Mouse (Mus musculus): Measurements from ENCODE around the gene Arl4c. TPM values are rescaled to one million over a fixed set of nuclear protein-coding genes. Genes with fewer than 3 reads are reported as not detected.

Gene Arl4c
- polyA plus RNA-seq (2014; fragmentation: Nextera tagmentation; extraction: Ambion mirVana) = 6.4 and 6.7 TPM in 2 replicates

- peak within 1 kb of the TSS; percentile 84 for H3K4me2 ChIP-seq (ENCODE audit: low read depth, low read length)
- H3K9me3 ChIP-seq (replicated peaks; ENCODE audit: control insufficient read depth, low read length) = no peaks in the 10 kb centered on the region
- peak; percentile 80 for ATAC-seq (replicated peaks; ENCODE audit: insufficient number of reproducible peaks, low FRiP score, low TSS enrichment, low read depth)
- peak; percentile 84 for DNase-seq (ENCODE audit: low spot score)
- WGBS = under 1% methylated on average over 90 of the region's 91 CpGs
- H3K27ac ChIP-seq (replicated peaks; ENCODE audit: low read depth, low read length) = peak within 1 kb of the TSS; percentile 83
- peak within 1 kb of the TSS; percentile 78 for H3K4me3 ChIP-seq (ENCODE audit: low read depth, low read length)
- H3K27me3 ChIP-seq (ENCODE audit: control insufficient read depth, insufficient read depth, low read length) = no peaks in the 10 kb centered on the region
- H3K36me3 ChIP-seq (replicated peaks; ENCODE audit: control insufficient read depth, insufficient read depth, low read depth, low read length) = no peaks in the 10 kb centered on the region
- H3K4me1 ChIP-seq (ENCODE audit: control insufficient read depth, insufficient read depth, low read length) = no peaks in the 10 kb centered on the region; the same call in 1 of the 2 replicates
- H3K9ac ChIP-seq (replicated peaks; ENCODE audit: low read length) = peak within 1 kb of the TSS; percentile 85
Measured at GRCm38 (mm10) chr1:88701870-88702661, at the start of gene Arl4c. TSS of gene Arl4c (minus strand) at chr1:88702221.

- DNase-seq (ENCODE audit: low spot score) (no peak), ATAC-seq (replicated peaks; ENCODE audit: insufficient number of reproducible peaks, low FRiP score, low TSS enrichment, low read depth) (no peak)
- Histone ChIP-seq H3K9me3 (replicated peaks; ENCODE audit: control insufficient read depth, low read length) (no peaks in the 10 kb centered on the region), H3K27ac (replicated peaks; ENCODE audit: low read depth, low read length) (no peak overlapping the region), H3K36me3 (replicated peaks; ENCODE audit: control insufficient read depth, insufficient read depth, low read depth, low read length) (no peaks in the 10 kb centered on the region), H3K9ac (replicated peaks; ENCODE audit: low read length) (no peak overlapping the region), H3K4me1 (ENCODE audit: control insufficient read depth, insufficient read depth, low read length) (no peaks in the 10 kb centered on the region), H3K4me3 (ENCODE audit: low read depth, low read length) (no peak overlapping the region), H3K4me2 (ENCODE audit: low read depth, low read length) (no peak overlapping the region), H3K27me3 (ENCODE audit: control insufficient read depth, insufficient read depth, low read length) (no peaks in the 10 kb centered on the region)
- WGBS = 80% methylated on average over 6 of the region's 6 CpGs
Measured at GRCm38 (mm10) chr1:88751332-88751731, 49.3 kb upstream of the Arl4c start.

GRCm38 (mm10) chr1:88750576-88750975, 48.6 kb upstream of the Arl4c start:
- H3K4me3 ChIP-seq (ENCODE audit: low read depth, low read length) = no peak overlapping the region
- no peak overlapping the region for H3K9ac ChIP-seq (replicated peaks; ENCODE audit: low read length)
- DNase-seq (ENCODE audit: low spot score) (no peak), ATAC-seq (replicated peaks; ENCODE audit: insufficient number of reproducible peaks, low FRiP score, low TSS enrichment, low read depth) (no peak)
- 77% methylated on average over 7 of the region's 7 CpGs for WGBS
- no peaks in the 10 kb centered on the region for H3K36me3 ChIP-seq (replicated peaks; ENCODE audit: control insufficient read depth, insufficient read depth, low read depth, low read length)
- H3K27me3 ChIP-seq (ENCODE audit: control insufficient read depth, insufficient read depth, low read length) = no peaks in the 10 kb centered on the region
- H3K4me1 ChIP-seq (ENCODE audit: control insufficient read depth, insufficient read depth, low read length) = no peaks in the 10 kb centered on the region
- no peak overlapping the region for H3K27ac ChIP-seq (replicated peaks; ENCODE audit: low read depth, low read length)
- no peak overlapping the region for H3K4me2 ChIP-seq (ENCODE audit: low read depth, low read length)
- no peaks in the 10 kb centered on the region for H3K9me3 ChIP-seq (replicated peaks; ENCODE audit: control insufficient read depth, low read length)

GRCm38 (mm10) chr1:88750126-88750525, 48.1 kb upstream of the Arl4c start:
- Histone ChIP-seq H3K4me3 (ENCODE audit: low read depth, low read length) (no peak overlapping the region), H3K9me3 (replicated peaks; ENCODE audit: control insufficient read depth, low read length) (no peaks in the 10 kb centered on the region), H3K27ac (replicated peaks; ENCODE audit: low read depth, low read length) (no peak overlapping the region), H3K27me3 (ENCODE audit: control insufficient read depth, insufficient read depth, low read length) (no peaks in the 10 kb centered on the region), H3K4me2 (ENCODE audit: low read depth, low read length) (no peak overlapping the region), H3K36me3 (replicated peaks; ENCODE audit: control insufficient read depth, insufficient read depth, low read depth, low read length) (no peaks in the 10 kb centered on the region), H3K4me1 (ENCODE audit: control insufficient read depth, insufficient read depth, low read length) (no peaks in the 10 kb centered on the region), H3K9ac (replicated peaks; ENCODE audit: low read length) (no peak overlapping the region)
- peak; percentile 38 for DNase-seq (ENCODE audit: low spot score)
- 88% methylated on average over 3 of the region's 3 CpGs for WGBS
- no peak for ATAC-seq (replicated peaks; ENCODE audit: insufficient number of reproducible peaks, low FRiP score, low TSS enrichment, low read depth)

- H3K27ac ChIP-seq (replicated peaks; ENCODE audit: low read depth, low read length) = no peak overlapping the region
Measured at GRCm38 (mm10) chr1:88749106-88749505, 47.1 kb upstream of the Arl4c start.

GRCm38 (mm10) chr1:88745256-88745655, 43.2 kb upstream of the Arl4c start:
- peak; percentile 92 for DNase-seq (ENCODE audit: low spot score)
- H3K27me3 ChIP-seq (ENCODE audit: control insufficient read depth, insufficient read depth, low read length) = no peaks in the 10 kb centered on the region
- H3K9me3 ChIP-seq (replicated peaks; ENCODE audit: control insufficient read depth, low read length) = no peaks in the 10 kb centered on the region
- H3K4me2 ChIP-seq (ENCODE audit: low read depth, low read length) = no peak overlapping the region
- no peak overlapping the region for H3K9ac ChIP-seq (replicated peaks; ENCODE audit: low read length)
- H3K4me3 ChIP-seq (ENCODE audit: low read depth, low read length) = no peak overlapping the region
- 8% methylated on average over 8 of the region's 8 CpGs for WGBS
- H3K4me1 ChIP-seq (ENCODE audit: control insufficient read depth, insufficient read depth, low read length) = no peaks in the 10 kb centered on the region
- no peak overlapping the region for H3K27ac ChIP-seq (replicated peaks; ENCODE audit: low read depth, low read length)
- ATAC-seq (replicated peaks; ENCODE audit: insufficient number of reproducible peaks, low FRiP score, low TSS enrichment, low read depth) = peak; percentile 67; the same call in 1 of the 2 replicates
- no peaks in the 10 kb centered on the region for H3K36me3 ChIP-seq (replicated peaks; ENCODE audit: control insufficient read depth, insufficient read depth, low read depth, low read length)

More at GRCm38 (mm10) chr1:88749106-88749505, 47.1 kb upstream of the Arl4c start:
- no peak for DNase-seq (ENCODE audit: low spot score)
- Histone ChIP-seq H3K4me1 (ENCODE audit: control insufficient read depth, insufficient read depth, low read length) (no peaks in the 10 kb centered on the region), H3K36me3 (replicated peaks; ENCODE audit: control insufficient read depth, insufficient read depth, low read depth, low read length) (no peaks in the 10 kb centered on the region), H3K9ac (replicated peaks; ENCODE audit: low read length) (no peak overlapping the region), H3K4me3 (ENCODE audit: low read depth, low read length) (no peak overlapping the region), H3K27me3 (ENCODE audit: control insufficient read depth, insufficient read depth, low read length) (no peaks in the 10 kb centered on the region), H3K9me3 (replicated peaks; ENCODE audit: control insufficient read depth, low read length) (no peaks in the 10 kb centered on the region), H3K4me2 (ENCODE audit: low read depth, low read length) (no peak overlapping the region)
- 63% methylated on average over 8 of the region's 8 CpGs for WGBS
- ATAC-seq (replicated peaks; ENCODE audit: insufficient number of reproducible peaks, low FRiP score, low TSS enrichment, low read depth) = no peak

GRCm38 (mm10) chr1:88744261-88744660, 42.2 kb upstream of the Arl4c start:
- Histone ChIP-seq H3K27me3 (ENCODE audit: control insufficient read depth, insufficient read depth, low read length) (no peaks in the 10 kb centered on the region), H3K27ac (replicated peaks; ENCODE audit: low read depth, low read length) (no peak overlapping the region), H3K9ac (replicated peaks; ENCODE audit: low read length) (no peak overlapping the region), H3K4me2 (ENCODE audit: low read depth, low read length) (no peak overlapping the region), H3K4me1 (ENCODE audit: control insufficient read depth, insufficient read depth, low read length) (no peaks in the 10 kb centered on the region), H3K9me3 (replicated peaks; ENCODE audit: control insufficient read depth, low read length) (no peaks in the 10 kb centered on the region), H3K4me3 (ENCODE audit: low read depth, low read length) (no peak overlapping the region), H3K36me3 (replicated peaks; ENCODE audit: control insufficient read depth, insufficient read depth, low read depth, low read length) (no peaks in the 10 kb centered on the region)
- ATAC-seq (replicated peaks; ENCODE audit: insufficient number of reproducible peaks, low FRiP score, low TSS enrichment, low read depth) (no peak), DNase-seq (ENCODE audit: low spot score) (no peak)
- WGBS = 74% methylated on average over 8 of the region's 8 CpGs

GRCm38 (mm10) chr1:88742372-88742771, 40.4 kb upstream of the Arl4c start:
- 51% methylated on average over 7 of the region's 7 CpGs for WGBS

More at GRCm38 (mm10) chr1:88742372-88742771, 40.4 kb upstream of the Arl4c start:
- H3K9me3 ChIP-seq (replicated peaks; ENCODE audit: control insufficient read depth, low read length) = no peaks in the 10 kb centered on the region
- DNase-seq (ENCODE audit: low spot score) = peak; percentile 70
- no peaks in the 10 kb centered on the region for H3K36me3 ChIP-seq (replicated peaks; ENCODE audit: control insufficient read depth, insufficient read depth, low read depth, low read length)
- no peak overlapping the region for H3K4me3 ChIP-seq (ENCODE audit: low read depth, low read length)
- no peak for ATAC-seq (replicated peaks; ENCODE audit: insufficient number of reproducible peaks, low FRiP score, low TSS enrichment, low read depth)
- H3K9ac ChIP-seq (replicated peaks; ENCODE audit: low read length) = no peak overlapping the region
- H3K4me1 ChIP-seq (ENCODE audit: control insufficient read depth, insufficient read depth, low read length) = no peaks in the 10 kb centered on the region
- H3K27me3 ChIP-seq (ENCODE audit: control insufficient read depth, insufficient read depth, low read length) = no peaks in the 10 kb centered on the region
- H3K4me2 ChIP-seq (ENCODE audit: low read depth, low read length) = no peak overlapping the region
- H3K27ac ChIP-seq (replicated peaks; ENCODE audit: low read depth, low read length) = no peak overlapping the region
